Mouse (Mus musculus): ENCODE data around the gene Lmtk2. TPM values are rescaled to one million over a fixed set of nuclear protein-coding genes. Genes with fewer than 3 reads are reported as not detected.
A peak's percentile ranks its signal among the peaks of the same experiment; 100 is the strongest.

The Lmtk2 gene
- polyA plus RNA-seq, 1 experiment from 2014 or later = 5.3 TPM

- 63% methylated on average over 4 of the region's 4 CpGs for WGBS
- ATAC-seq (ENCODE audit: insufficient number of reproducible peaks, insufficient read depth, low FRiP score, low TSS enrichment, low read depth) = no peak
Observed at GRCm38 (mm10) chr5:144084271-144084670, 16.0 kb upstream of the Lmtk2 start.

GRCm38 (mm10) chr5:144085696-144086095, 14.5 kb upstream of the Lmtk2 start:
- Histone ChIP-seq H3K9me3 (no peaks in the 10 kb centered on the region), H3K27me3 (no peaks in the 10 kb centered on the region), H3K36me3 (no peaks in the 10 kb centered on the region), H3K27ac (no peak overlapping the region), H3K9ac (replicated peaks) (no peak overlapping the region), H3K4me3 (replicated peaks) (no peak overlapping the region), H3K4me2 (no peak overlapping the region), H3K4me1 (replicated peaks) (no peaks in the 10 kb centered on the region)
- no peak for ATAC-seq (ENCODE audit: insufficient number of reproducible peaks, insufficient read depth, low FRiP score, low TSS enrichment, low read depth)
- 85% methylated on average over 6 of the region's 6 CpGs for WGBS

More at GRCm38 (mm10) chr5:144084271-144084670, 16.0 kb upstream of the Lmtk2 start:
- H3K36me3 ChIP-seq = no peaks in the 10 kb centered on the region
- H3K4me2 ChIP-seq = no peak overlapping the region
- H3K4me1 ChIP-seq (replicated peaks) = no peaks in the 10 kb centered on the region
- no peaks in the 10 kb centered on the region for H3K9me3 ChIP-seq
- no peak overlapping the region for H3K9ac ChIP-seq (replicated peaks)
- H3K27me3 ChIP-seq = no peaks in the 10 kb centered on the region
- H3K4me3 ChIP-seq (replicated peaks) = no peak overlapping the region
- no peak overlapping the region for H3K27ac ChIP-seq

GRCm38 (mm10) chr5:144086494-144086893, 13.7 kb upstream of the Lmtk2 start:
- WGBS = 75% methylated on average over 2 of the region's 2 CpGs
- no peak overlapping the region for H3K4me3 ChIP-seq (replicated peaks)
- H3K27me3 ChIP-seq = no peaks in the 10 kb centered on the region
- H3K4me1 ChIP-seq (replicated peaks) = no peaks in the 10 kb centered on the region
- H3K9ac ChIP-seq (replicated peaks) = no peak overlapping the region
- H3K4me2 ChIP-seq = no peak overlapping the region
- H3K9me3 ChIP-seq = no peaks in the 10 kb centered on the region
- no peaks in the 10 kb centered on the region for H3K36me3 ChIP-seq
- no peak for ATAC-seq (ENCODE audit: insufficient number of reproducible peaks, insufficient read depth, low FRiP score, low TSS enrichment, low read depth)
- no peak overlapping the region for H3K27ac ChIP-seq

- WGBS = 89% methylated on average over 2 of the region's 2 CpGs
- Histone ChIP-seq H3K9me3 (no peaks in the 10 kb centered on the region), H3K4me1 (replicated peaks) (no peaks in the 10 kb centered on the region), H3K27ac (no peak overlapping the region), H3K27me3 (no peaks in the 10 kb centered on the region), H3K9ac (replicated peaks) (no peak overlapping the region), H3K4me2 (no peak overlapping the region), H3K36me3 (no peaks in the 10 kb centered on the region), H3K4me3 (replicated peaks) (no peak overlapping the region)
- ATAC-seq (ENCODE audit: insufficient number of reproducible peaks, insufficient read depth, low FRiP score, low TSS enrichment, low read depth) = no peak
Observed at GRCm38 (mm10) chr5:144088354-144088753, 11.9 kb upstream of the Lmtk2 start.

GRCm38 (mm10) chr5:144095461-144095970, 4.7 kb upstream of the Lmtk2 start:
- Histone ChIP-seq H3K4me3 (replicated peaks) (no peak overlapping the region), H3K4me1 (replicated peaks) (no peaks in the 10 kb centered on the region), H3K27me3 (peaks cover 17% of the 10 kb centered on the region), H3K9ac (replicated peaks) (no peak overlapping the region), H3K27ac (no peak overlapping the region), H3K4me2 (no peak overlapping the region), H3K9me3 (no peaks in the 10 kb centered on the region), H3K36me3 (no peaks in the 10 kb centered on the region)
- WGBS = 73% methylated on average over 6 of the region's 6 CpGs
- ATAC-seq (ENCODE audit: insufficient number of reproducible peaks, insufficient read depth, low FRiP score, low TSS enrichment, low read depth) = no peak

- no peak overlapping the region for H3K4me3 ChIP-seq (replicated peaks)
- H3K27ac ChIP-seq = no peak overlapping the region
- no peak for ATAC-seq (ENCODE audit: insufficient number of reproducible peaks, insufficient read depth, low FRiP score, low TSS enrichment, low read depth)
- peaks cover 8% of the 10 kb centered on the region for H3K4me1 ChIP-seq (replicated peaks)
- H3K9me3 ChIP-seq = no peaks in the 10 kb centered on the region
- H3K36me3 ChIP-seq = no peaks in the 10 kb centered on the region
- WGBS = 62% methylated on average over 16 of the region's 16 CpGs
- no peak overlapping the region for H3K9ac ChIP-seq (replicated peaks)
- H3K4me2 ChIP-seq = no peak overlapping the region
- peaks cover 17% of the 10 kb centered on the region for H3K27me3 ChIP-seq
Observed at GRCm38 (mm10) chr5:144097902-144098639, 2.2 kb upstream of the Lmtk2 start.

- H3K27ac ChIP-seq = no peak overlapping the region
- no peak overlapping the region for H3K9ac ChIP-seq (replicated peaks)
- H3K4me2 ChIP-seq = no peak overlapping the region
- no peaks in the 10 kb centered on the region for H3K36me3 ChIP-seq
- 44% methylated on average over 8 of the region's 8 CpGs for WGBS
- no peak overlapping the region for H3K4me3 ChIP-seq (replicated peaks)
- peaks cover 8% of the 10 kb centered on the region for H3K4me1 ChIP-seq (replicated peaks)
- H3K9me3 ChIP-seq = no peaks in the 10 kb centered on the region
- ATAC-seq (ENCODE audit: insufficient number of reproducible peaks, insufficient read depth, low FRiP score, low TSS enrichment, low read depth) = no peak
- peaks cover 17% of the 10 kb centered on the region for H3K27me3 ChIP-seq
Observed at GRCm38 (mm10) chr5:144098640-144098929, 1.7 kb upstream of the Lmtk2 start.

- WGBS = 3% methylated on average over 20 of the region's 20 CpGs
- no peak for ATAC-seq (ENCODE audit: insufficient number of reproducible peaks, insufficient read depth, low FRiP score, low TSS enrichment, low read depth)
- no peak overlapping the region for H3K27ac ChIP-seq
Observed at GRCm38 (mm10) chr5:144100948-144101347, 712 bp downstream of the Lmtk2 start.

GRCm38 (mm10) chr5:144105070-144105469, 4.8 kb downstream of the Lmtk2 start:
- 86% methylated on average over 9 of the region's 9 CpGs for WGBS
- no peaks in the 10 kb centered on the region for H3K9me3 ChIP-seq
- ATAC-seq (ENCODE audit: insufficient number of reproducible peaks, insufficient read depth, low FRiP score, low TSS enrichment, low read depth) = no peak
- H3K27me3 ChIP-seq = no peaks in the 10 kb centered on the region
- H3K27ac ChIP-seq = no peak overlapping the region
- no peak overlapping the region for H3K4me2 ChIP-seq
- no peak overlapping the region for H3K9ac ChIP-seq (replicated peaks)
- no peak overlapping the region for H3K4me3 ChIP-seq (replicated peaks)
- H3K4me1 ChIP-seq (replicated peaks) = peaks cover 8% of the 10 kb centered on the region
- H3K36me3 ChIP-seq = no peaks in the 10 kb centered on the region

More at GRCm38 (mm10) chr5:144100948-144101347, 712 bp downstream of the Lmtk2 start:
- Histone ChIP-seq H3K4me2 (peak overlapping the region; percentile 88), H3K9ac (replicated peaks) (peak overlapping the region; percentile 88), H3K4me1 (replicated peaks) (peaks cover 8% of the 10 kb centered on the region), H3K4me3 (replicated peaks) (peak overlapping the region; percentile 99), H3K27me3 (peaks cover 12% of the 10 kb centered on the region; the same call in 1 of the 2 replicates), H3K36me3 (no peaks in the 10 kb centered on the region), H3K9me3 (no peaks in the 10 kb centered on the region)

- Histone ChIP-seq H3K4me3 (replicated peaks) (no peak overlapping the region), H3K4me2 (no peak overlapping the region), H3K4me1 (replicated peaks) (peaks cover 8% of the 10 kb centered on the region), H3K27me3 (no peaks in the 10 kb centered on the region), H3K9me3 (no peaks in the 10 kb centered on the region), H3K9ac (replicated peaks) (no peak overlapping the region), H3K36me3 (no peaks in the 10 kb centered on the region), H3K27ac (no peak overlapping the region)
- whole genome bisulfite sequencing = 80% methylated on average over 6 of the region's 6 CpGs
- ATAC-seq (ENCODE audit: insufficient number of reproducible peaks, insufficient read depth, low FRiP score, low TSS enrichment, low read depth) = no peak
Observed at GRCm38 (mm10) chr5:144105471-144106129, 5.4 kb downstream of the Lmtk2 start.

- no peaks in the 10 kb centered on the region for H3K27me3 ChIP-seq
- H3K4me3 ChIP-seq (replicated peaks) = no peak overlapping the region
- no peak overlapping the region for H3K9ac ChIP-seq (replicated peaks)
- peaks cover 7% of the 10 kb centered on the region for H3K4me1 ChIP-seq (replicated peaks)
- 83% methylated on average over 3 of the region's 3 CpGs for WGBS
- H3K27ac ChIP-seq = no peak overlapping the region
- H3K9me3 ChIP-seq = no peaks in the 10 kb centered on the region
- no peaks in the 10 kb centered on the region for H3K36me3 ChIP-seq
- H3K4me2 ChIP-seq = no peak overlapping the region
- no peak for ATAC-seq (ENCODE audit: insufficient number of reproducible peaks, insufficient read depth, low FRiP score, low TSS enrichment, low read depth)
Observed at GRCm38 (mm10) chr5:144106130-144106510, 5.9 kb downstream of the Lmtk2 start.
